Mouse (Mus musculus) right cerebral cortex, adult 18-20 months (tissue): ENCODE data around the gene Arid5a.

Experiments
- DNase-seq: peaks from one replicate; pipeline ENCODE4 v3.0.0; 2022; ENCODE audit warnings: mixed read lengths

Gene Arid5a

GRCm38 (mm10) chr1:36331743-36332142, 24.2 kb downstream of the Arid5a start:
- DNase-seq: no peak

- DNase-seq: no peak
Measured at GRCm38 (mm10) chr1:36332955-36333887, 25.7 kb downstream of the Arid5a start.

- DNase-seq: no peak
Measured at GRCm38 (mm10) chr1:36342547-36342946, 35.0 kb downstream of the Arid5a start.

GRCm38 (mm10) chr1:36352351-36352750, 44.8 kb downstream of the Arid5a start:
- DNase-seq: peak; percentile 78

GRCm38 (mm10) chr1:36356955-36357695, 49.6 kb downstream of the Arid5a start:
- DNase-seq: no peak

- DNase-seq: no peak
Measured at GRCm38 (mm10) chr1:36367698-36368097, 60.2 kb downstream of the Arid5a start.

GRCm38 (mm10) chr1:36368112-36368968, 60.8 kb downstream of the Arid5a start:
- DNase-seq: no peak

GRCm38 (mm10) chr1:36368969-36369645, 61.6 kb downstream of the Arid5a start, which contains the start of gene Kansl3:
TSS of gene Kansl3 (minus strand) at chr1:36369181.
- peak; percentile 84 for DNase-seq

- no peak for DNase-seq
Measured at GRCm38 (mm10) chr1:36370918-36371317, 63.4 kb downstream of the Arid5a start.

GRCm38 (mm10) chr1:36371934-36372845, 64.7 kb downstream of the Arid5a start, which contains the start of gene Fer1l5:
TSS of gene Fer1l5 (plus strand) at chr1:36372291.
- DNase-seq: no peak
